ENCODE assay signal across 7 mouse cellular contexts in genomic region chr3:17106261-17106660, GRCm38 (mm10).
DNase-seq lines count a peak whose midpoint lies in the region; ATAC-seq lines count a peak whose summit lies in the region.
"Not testable (repeated sequence)": the region's sequence is repeated elsewhere in the genome, so short reads cannot be mapped to it uniquely, and the experiment has no call there.

No protein-coding gene starts in this region.

- H3K4me3 ChIP-seq in embryonic facial prominence, embryonic 10.5 days; embryonic facial prominence, embryonic 14.5 days (ENCODE audit: low read depth, low read length); hindbrain, embryonic 14.5 days (replicated peaks; ENCODE audit: low read length); limb, embryonic 10.5 days: not testable (repeated sequence)

- H3K4me2 ChIP-seq in embryonic facial prominence, embryonic 14.5 days (ENCODE audit: low read depth, low read length); hindbrain, embryonic 14.5 days (replicated peaks): not testable (repeated sequence)

- H3K4me1 ChIP-seq in embryonic facial prominence, embryonic 10.5 days; embryonic facial prominence, embryonic 14.5 days (ENCODE audit: control insufficient read depth, insufficient read depth, low read length); hindbrain, embryonic 14.5 days (replicated peaks; ENCODE audit: control insufficient read depth, insufficient read depth, low read length); limb, embryonic 10.5 days: not testable (repeated sequence)

- peak; percentile 5 for DNase-seq in embryo, embryonic 10 days (ENCODE audit: low spot score)
- DNase-seq in embryo, embryonic 11 days, result peak; percentile 15
- DNase-seq in embryonic facial prominence, embryonic 10.5 days (ENCODE audit: low spot score), result peak; percentile 56
- DNase-seq in embryonic facial prominence, embryonic 14.5 days (ENCODE audit: low spot score), result peak; percentile 3
- peak; percentile 6 for DNase-seq in hindbrain, embryonic 14.5 days (ENCODE audit: low spot score)
- DNase-seq in limb, embryonic 10.5 days (ENCODE audit: low spot score), result peak; percentile 31
- peak; percentile 0 for DNase-seq in mesoderm, embryonic 11.5 days (ENCODE audit: low read depth, low spot score)

- not testable (repeated sequence) for H3K36me3 ChIP-seq in embryonic facial prominence, embryonic 10.5 days (replicated peaks); embryonic facial prominence, embryonic 14.5 days (ENCODE audit: control insufficient read depth, insufficient read depth, low read length); hindbrain, embryonic 14.5 days (replicated peaks; ENCODE audit: control insufficient read depth, insufficient read depth); limb, embryonic 10.5 days

- H3K27ac ChIP-seq in embryonic facial prominence, embryonic 10.5 days (replicated peaks); embryonic facial prominence, embryonic 14.5 days (replicated peaks; ENCODE audit: low read depth, low read length); hindbrain, embryonic 14.5 days; limb, embryonic 10.5 days: not testable (repeated sequence)

- H3K9ac ChIP-seq in embryonic facial prominence, embryonic 14.5 days (ENCODE audit: low read depth, low read length); hindbrain, embryonic 14.5 days: not testable (repeated sequence)

- not testable (repeated sequence) for ATAC-seq in embryonic facial prominence, embryonic 14.5 days (ENCODE audit: low read depth); hindbrain, embryonic 14.5 days (ENCODE audit: low FRiP score)

- not testable (repeated sequence) for H3K9me3 ChIP-seq in embryonic facial prominence, embryonic 10.5 days; embryonic facial prominence, embryonic 14.5 days (ENCODE audit: control insufficient read depth, low read length); hindbrain, embryonic 14.5 days (ENCODE audit: control insufficient read depth, low read length); limb, embryonic 10.5 days (replicated peaks)

- not testable (repeated sequence) for H3K27me3 ChIP-seq in embryonic facial prominence, embryonic 10.5 days (replicated peaks; ENCODE audit: low read depth, poor library complexity, severe bottlenecking); embryonic facial prominence, embryonic 14.5 days (replicated peaks; ENCODE audit: control insufficient read depth, insufficient read depth, low read length); hindbrain, embryonic 14.5 days (ENCODE audit: control insufficient read depth, insufficient read depth, low read length); limb, embryonic 10.5 days (ENCODE audit: low read depth, poor library complexity, severe bottlenecking)

Comparison
In these comparisons a context has a peak if more than half of its experiments do, and no peak if none do; other contexts are left out.
1. DNase-seq: peak in every context shown above with its lines; median percentile 56 in embryonic facial prominence, embryonic 10.5 days; 31 in limb, embryonic 10.5 days; 15 in embryo, embryonic 11 days; 6 in hindbrain, embryonic 14.5 days; 5 in embryo, embryonic 10 days; 3 in embryonic facial prominence, embryonic 14.5 days; 0 in mesoderm, embryonic 11.5 days.